Mouse (Mus musculus): ENCODE results near the gene Adad2.

The Adad2 gene

DNA sequence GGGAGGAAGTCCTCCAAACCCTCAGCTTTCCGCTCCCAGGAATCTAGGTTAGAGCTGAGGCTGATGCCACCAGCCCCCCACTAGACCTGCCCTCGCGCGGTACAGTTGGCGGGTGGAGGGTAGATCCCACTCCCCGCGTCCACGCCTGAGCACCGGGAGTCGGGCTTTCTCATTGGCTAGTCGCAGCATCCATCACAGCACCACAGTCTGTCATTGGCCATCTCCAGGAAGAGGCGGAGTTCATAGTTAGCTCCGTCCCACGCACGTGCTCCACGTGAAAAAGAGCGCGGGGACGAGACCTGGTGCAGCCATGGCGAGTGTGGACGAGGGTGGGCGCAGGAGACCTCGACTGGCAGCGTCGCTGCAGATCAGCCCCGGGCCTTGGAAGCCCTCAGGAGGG lies at the start of gene Adad2:
TSS of gene Adad2 (plus strand) at position 277 of the 400 bp plus-strand sequence.
- in situ Hi-C loops (cut with MboI, MseI), result no loop called here

DNA sequence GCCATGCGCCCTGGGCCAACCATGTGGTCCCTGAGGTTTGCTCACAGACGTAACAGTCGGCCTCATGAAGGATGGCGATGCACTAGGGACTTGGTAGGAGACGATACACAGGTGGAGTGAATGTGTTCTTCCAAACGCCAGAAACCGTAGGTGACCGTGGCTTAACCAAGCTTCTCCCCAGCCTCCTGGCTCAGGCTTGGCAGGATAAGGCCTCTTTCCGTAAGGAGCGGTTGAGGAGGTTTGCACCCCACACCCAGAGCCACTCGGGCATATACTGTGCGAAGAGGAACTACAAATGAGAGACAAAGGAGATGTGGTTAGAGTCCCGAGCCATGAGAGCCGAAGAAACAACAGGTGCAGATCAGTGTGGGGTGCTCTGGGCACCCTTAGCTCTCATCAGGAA lies 48.7 kb upstream of the Adad2 start:
- in situ Hi-C loops (cut with MboI, MseI), result loop anchor here in 1 of 2 experiments (25.0 kb wide), 1 partner anchor 998 kb away; no protein-coding TSS in a partner anchor

DNA sequence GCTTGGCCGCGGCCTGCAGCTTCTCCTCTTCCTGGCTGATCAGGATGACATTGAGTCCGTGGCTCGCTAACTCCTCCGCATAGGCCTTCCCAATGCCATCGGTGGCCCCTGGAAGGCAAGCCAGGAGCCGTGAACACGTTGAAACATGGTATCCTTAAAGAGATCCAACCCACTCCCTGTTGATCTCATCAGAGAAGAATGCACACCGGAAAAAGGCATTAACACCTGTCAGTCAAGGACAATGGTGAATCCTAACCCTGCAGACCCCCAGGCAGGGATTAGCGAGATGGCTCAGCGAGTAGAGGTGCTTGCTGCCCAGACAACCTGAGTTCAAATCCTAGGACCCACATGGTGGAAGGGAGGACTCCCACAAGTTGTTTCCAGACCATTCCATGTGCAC lies 46.2 kb upstream of the Adad2 start:
- in situ Hi-C loops (cut with MboI, MseI), result loop anchor here in 1 of 2 experiments (25.0 kb wide), 1 partner anchor 996 kb away; no protein-coding TSS in a partner anchor

DNA sequence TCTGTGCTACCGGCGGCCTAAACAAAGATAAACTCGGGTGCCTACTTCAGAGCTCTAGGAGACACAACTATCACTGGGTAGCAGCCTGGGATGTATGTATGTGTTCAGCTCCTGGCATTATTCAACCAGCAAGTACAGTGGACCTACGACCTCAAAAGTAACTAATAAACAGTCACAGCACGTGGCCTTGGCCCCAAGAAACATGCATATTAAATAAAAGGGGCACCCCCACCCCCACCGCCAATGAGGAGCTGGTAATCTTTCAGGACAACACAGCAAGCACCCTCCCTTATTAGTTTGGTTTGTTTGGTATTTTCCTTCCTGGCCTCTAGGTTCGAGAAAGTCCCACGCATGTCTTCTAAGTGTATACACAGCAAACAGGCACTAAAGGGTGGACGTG lies 44.3 kb upstream of the Adad2 start:
- in situ Hi-C loops (cut with MboI, MseI), result loop anchor here in 1 of 2 experiments (25.0 kb wide), 1 partner anchor 994 kb away; no protein-coding TSS in a partner anchor

DNA sequence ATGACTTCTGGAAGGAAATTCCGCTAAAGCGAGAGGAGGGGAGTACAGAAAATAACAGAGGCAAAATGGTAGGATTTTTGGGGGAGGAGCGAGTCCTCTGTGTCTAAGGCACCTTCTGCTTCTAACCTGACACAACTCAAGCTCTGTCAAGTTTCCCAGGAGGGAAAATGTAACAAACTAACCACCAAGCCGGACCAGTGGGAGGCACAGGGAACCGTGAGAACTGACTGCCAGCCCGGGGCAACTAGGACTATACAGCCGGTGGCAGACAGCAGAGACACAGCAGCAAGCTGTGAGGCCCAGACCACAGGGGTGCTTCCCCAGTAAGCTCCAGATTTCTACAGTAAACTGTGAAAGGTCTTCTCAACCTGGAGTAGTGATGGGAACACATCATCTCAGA lies 43.6 kb upstream of the Adad2 start:
- in situ Hi-C loops (cut with MboI, MseI), result loop anchor here in 1 of 2 experiments (25.0 kb wide), 1 partner anchor 993 kb away; no protein-coding TSS in a partner anchor

DNA sequence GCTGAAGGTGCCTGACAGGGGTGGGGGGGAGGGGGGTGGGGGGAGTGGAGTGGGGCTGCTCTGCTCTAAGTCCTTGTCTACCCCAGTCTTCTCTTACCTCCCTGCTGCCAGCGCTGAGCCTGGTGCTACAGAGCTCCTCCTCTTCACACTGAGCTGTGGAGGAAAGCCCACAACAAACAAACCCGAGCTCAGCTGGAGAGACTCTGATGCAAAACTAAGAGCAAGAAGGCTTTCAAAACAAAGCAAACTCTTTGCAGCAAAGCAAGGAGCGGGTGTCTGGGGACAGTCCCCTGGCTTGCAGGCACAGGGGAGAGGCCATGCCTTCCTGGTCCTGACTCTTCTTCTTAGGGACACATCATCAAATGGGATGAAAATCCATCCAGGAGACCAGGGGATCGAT lies 42.7 kb upstream of the Adad2 start:
- in situ Hi-C loops (cut with MboI, MseI), result loop anchor here in 1 of 2 experiments (25.0 kb wide), 1 partner anchor 992 kb away; no protein-coding TSS in a partner anchor

DNA sequence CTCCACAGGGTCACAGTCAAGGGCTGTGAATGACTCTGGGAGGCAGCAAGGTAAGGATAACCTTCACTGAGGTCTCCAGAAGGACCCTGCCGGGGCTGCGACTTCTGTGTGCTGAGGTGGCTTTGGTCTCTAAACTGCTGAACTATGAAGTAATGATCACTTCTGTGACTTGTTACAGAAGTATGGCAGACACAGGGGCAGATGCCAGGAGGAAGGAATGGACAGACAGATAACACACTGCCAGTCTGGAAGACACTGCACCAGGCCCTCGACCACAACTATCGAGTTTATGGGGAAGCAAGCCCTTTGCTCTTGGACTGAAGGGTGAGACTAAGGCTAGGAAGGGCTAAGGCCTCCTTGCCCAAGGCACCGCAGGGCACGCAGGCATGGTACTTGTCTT lies 41.4 kb upstream of the Adad2 start:
- in situ Hi-C loops (cut with MboI, MseI), result loop anchor here in 1 of 2 experiments (25.0 kb wide), 1 partner anchor 991 kb away; no protein-coding TSS in a partner anchor

DNA sequence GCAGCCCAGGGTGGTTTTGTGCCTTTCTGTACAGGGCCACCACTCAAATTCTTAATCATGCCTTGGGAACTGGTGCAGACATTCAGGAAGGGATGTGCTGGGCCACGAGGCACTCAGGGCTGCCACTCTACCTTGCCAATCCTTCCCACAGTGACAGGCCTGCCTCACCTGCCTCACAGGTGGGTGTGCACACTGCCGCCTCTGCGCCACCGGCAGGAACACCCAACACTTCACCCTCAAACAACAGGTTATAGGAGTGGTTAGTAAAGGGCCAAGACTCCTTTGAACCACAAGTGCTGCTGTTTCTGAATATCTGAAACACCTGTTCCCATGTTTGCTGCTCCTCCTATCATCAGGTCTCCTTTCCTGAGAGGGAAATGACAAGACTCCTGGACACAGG lies 40.1 kb upstream of the Adad2 start:
- in situ Hi-C loops (cut with MboI, MseI), result loop anchor here in 1 of 2 experiments (25.0 kb wide), 1 partner anchor 990 kb away; no protein-coding TSS in a partner anchor

DNA sequence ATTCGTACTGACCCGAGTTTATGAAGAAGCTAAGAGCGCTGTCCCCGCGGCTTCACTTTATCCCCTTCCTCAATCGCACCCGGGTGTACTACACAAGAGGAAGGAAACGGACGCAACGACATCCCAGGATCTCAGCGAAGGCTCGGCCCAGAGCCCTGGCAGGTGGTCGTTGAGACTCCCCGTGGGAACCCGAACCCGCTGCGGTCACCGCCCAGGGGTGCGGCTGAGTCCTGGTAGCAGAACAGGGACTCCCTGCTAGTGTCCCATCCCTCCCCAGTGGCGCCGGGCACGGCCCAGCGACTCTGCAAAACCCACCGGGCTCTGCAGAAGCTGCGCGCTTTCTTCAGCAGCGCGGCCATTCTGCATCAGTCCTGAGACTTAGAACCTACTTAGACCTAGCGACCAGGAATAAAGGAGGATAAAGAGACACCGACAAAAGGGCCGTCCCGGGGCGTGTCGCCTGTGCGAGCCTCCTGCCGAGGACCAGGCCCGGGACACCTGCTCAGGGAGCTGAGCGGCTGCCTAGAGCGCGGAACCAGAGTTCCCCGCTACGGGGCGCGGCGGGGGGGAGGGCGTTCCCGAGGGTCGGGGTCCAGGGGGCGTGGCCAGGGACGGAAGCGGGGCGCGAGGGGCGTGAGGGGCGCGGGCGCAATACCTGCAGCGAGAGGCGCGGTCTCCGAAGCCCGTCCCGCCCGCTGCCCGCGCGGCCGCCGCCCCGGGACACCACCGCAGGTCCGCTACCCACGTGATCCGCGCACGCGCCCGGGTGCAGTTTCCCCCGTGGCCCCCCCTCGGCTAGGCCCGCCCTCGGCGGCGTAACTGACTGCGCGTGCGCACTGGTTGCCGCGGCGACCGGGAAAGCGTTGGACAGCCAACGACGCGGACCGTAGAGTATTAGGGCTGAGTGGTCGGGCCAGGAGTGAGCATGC lies 37.8 kb upstream of the Adad2 start, which contains the start of the genes Hsdl1 and Dnaaf1:
TSS of gene Hsdl1 (minus strand) at position 747 of the 929 bp plus-strand sequence.
TSS of gene Dnaaf1 (plus strand) at position 799 of the 929 bp plus-strand sequence.
- in situ Hi-C loops (cut with MboI, MseI), result loop anchor here in 1 of 2 experiments (25.0 kb wide), 1 partner anchor 988 kb away; no protein-coding TSS in a partner anchor

DNA sequence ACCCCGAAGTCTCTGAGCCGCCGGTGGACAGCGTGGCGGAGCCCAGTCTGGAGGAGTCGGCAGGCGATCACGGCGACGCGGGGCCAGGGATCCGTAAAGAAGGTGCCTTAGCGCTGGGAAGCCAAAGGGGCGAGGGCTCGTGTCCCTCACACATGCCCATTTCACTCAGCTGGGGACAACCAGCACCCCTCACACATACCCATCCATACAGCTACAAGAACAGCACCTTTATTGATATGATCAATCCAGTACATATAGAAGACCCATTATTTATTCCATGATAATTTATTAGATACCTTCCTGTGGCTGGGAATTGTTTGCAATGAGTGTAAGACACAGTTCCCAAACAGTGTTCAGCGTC lies 37.2 kb upstream of the Adad2 start:
- in situ Hi-C loops (cut with MboI, MseI), result no loop called here

DNA sequence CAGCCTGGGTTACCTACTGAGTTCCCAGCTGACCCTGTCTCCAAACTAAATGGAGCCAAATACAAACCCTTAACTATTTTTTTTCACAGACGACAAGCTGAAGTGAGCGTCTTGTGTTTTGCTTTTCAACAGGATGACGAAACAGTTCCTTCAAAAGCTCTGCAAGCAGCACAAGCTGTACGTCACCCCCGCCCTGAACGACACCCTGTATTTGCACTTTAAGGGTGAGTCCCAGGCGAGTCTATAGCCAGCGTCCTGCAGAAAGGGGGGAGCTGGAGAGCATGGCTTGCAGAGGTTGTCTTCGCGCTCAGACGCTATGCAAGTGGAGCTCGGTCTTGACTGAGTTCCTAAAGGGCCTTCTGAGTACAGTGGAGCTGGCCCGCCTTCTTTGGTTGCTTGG lies 33.5 kb upstream of the Adad2 start:
- in situ Hi-C loops (cut with MboI, MseI), result no loop called here

DNA sequence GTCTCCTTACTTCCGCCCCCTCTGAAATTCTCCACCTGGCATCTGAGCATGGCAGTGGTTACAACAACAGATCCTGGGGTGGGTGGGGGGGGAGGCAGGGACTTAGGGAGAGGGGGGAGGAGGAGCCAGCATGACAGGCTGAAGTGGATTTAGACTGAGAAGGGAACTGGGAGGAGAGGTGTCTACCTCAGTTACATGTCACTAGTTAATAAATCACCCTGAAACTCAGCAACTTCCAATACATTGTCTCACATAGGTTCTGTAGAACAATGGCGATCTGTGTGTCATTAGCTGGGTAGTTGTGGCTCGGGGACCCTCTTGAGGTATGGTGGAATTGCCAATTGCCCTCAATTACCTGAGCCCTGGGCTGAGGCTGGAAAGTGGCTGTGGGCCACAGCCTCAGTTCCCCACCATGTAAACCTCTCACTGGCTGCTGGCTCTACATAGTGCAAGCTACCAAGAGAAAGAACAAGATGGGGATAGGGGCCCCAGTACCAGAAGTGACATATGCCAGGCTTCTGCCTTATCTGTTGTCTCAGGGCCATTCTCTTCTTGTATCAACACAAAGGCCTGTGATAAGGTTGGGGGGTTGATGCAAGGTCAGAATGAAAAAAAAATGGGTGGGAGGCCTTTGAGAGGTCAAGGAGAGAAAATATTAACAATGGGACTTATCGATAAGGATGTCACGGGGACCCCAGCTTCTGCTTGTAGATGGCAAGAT lies 31.9 kb upstream of the Adad2 start:
- in situ Hi-C loops (cut with MboI, MseI), result no loop called here

DNA sequence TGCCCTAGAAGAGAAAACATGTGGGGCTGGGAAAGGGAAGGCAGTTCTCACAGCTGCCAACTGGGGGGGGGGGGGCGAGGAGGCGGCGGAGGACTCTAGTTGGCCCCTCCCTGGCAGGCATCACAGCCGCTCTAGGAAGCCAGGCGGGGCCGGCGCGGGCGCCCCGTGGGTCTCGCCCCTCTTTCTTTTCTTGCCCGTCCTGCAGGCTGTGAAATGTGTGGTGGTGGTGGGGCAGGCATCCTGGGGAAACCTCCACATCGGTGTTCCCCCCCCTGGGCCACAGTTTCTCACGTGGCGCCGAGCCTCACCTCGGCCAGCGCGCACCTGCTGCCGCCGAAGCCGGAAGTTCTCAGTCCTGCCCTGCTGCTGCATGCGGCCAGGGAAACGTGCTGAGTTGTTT lies 26.6 kb upstream of the Adad2 start:
- in situ Hi-C loops (cut with MboI, MseI), result no loop called here

DNA sequence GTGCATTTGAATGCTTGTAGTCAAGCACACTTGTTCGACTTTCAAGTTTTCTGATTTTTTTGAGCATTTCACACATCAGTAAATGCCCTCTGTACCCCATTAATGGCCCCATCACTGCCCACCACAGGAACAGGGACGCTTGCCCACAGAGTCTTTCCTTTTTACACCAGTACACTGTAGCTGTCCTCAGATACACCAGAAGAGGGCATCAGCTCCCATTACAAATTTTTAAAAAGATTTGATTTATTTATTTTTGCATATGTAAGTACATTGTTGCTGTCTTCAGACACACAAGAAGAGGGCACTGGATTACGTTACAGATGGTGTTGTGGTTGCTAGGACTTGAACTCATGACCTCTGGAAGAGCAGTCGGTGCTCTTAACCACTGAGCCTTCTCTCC lies 24.2 kb upstream of the Adad2 start:
- in situ Hi-C loops (cut with MboI, MseI), result no loop called here

DNA sequence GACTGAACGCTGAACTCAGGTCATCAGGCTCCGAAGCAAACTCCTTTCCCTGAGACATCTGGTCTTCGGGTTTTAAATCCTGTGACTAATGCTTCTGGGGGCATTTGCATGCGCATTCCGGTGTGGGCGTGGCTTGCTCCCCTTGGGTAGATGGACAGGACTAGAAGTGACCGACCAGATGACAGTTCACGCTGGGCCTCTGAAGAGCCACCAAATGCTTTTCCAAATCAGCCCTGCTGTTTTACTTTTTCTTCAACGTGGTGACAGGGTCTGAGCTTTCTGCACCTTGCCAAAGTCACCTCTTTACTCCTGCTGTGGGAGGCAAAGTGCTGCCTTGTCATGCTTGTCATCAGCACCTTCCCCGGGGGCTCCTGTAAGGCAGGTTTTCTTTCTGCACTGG lies 23.7 kb upstream of the Adad2 start:
- in situ Hi-C loops (cut with MboI, MseI), result no loop called here

DNA sequence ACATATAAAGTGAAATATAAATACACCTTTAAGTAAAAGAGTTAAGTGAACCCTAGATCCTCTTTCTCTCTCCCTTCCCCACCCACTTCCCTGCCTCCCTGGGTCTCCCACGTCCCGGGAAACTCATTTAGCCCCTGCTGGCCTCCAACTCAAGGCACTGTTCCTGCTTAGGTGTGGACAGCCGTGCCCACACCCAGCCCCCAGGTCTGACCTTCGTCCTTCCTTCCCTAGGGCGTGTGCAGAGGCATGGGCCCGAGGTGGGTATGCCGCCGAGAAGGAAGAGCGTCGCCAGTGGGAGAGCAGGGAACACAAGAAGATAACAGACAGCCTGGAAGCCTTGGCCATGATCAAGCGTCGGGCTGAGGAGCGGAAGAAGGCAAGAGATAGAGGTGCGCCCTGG lies 22.2 kb upstream of the Adad2 start:
- in situ Hi-C loops (cut with MboI, MseI), result no loop called here

DNA sequence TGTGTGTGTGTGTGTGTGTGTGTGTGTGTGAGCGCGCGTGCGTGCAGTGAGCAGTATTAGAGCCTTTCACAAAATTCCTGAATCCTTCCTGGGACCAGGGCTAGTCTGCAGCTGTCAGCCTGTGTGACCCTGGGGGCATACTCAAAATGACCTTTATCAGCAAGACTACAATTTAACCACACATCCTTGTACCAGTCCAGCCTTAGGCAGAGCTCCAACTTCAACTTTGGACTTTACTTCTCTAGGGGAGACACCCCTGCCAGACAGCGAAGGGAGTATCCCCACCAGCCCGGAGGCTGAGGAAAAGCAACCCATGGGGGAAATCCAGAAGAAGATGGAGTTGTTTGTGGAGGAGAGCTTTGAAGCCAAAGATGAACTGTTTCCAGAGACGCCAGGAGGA lies 21.1 kb upstream of the Adad2 start:
- in situ Hi-C loops (cut with MboI, MseI), result no loop called here

DNA sequence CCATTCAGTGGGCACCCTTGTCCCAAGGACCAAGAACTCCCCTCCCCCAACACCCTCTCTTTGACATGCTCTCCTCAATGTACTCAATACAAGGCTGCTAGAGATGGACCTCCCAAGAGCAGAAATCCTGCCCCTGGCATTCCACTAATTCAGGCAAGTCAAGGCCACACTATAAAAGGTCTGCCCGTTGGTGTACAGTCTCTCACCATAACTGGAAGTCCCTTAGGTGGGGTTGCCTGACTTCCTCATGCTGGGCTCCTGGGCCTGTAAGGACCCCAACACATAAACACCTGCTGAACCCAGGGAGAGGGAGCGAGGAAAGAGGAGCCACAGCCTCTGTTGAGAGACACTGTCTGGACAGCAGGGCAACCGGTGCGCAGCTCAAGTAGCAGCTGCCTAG lies 8.8 kb upstream of the Adad2 start:
- in situ Hi-C loops (cut with MboI, MseI), result loop anchor here in 1 of 2 experiments (5.0 kb wide), 1 partner anchor 156 kb away; the partner anchor contains the start of gene Necab2

DNA sequence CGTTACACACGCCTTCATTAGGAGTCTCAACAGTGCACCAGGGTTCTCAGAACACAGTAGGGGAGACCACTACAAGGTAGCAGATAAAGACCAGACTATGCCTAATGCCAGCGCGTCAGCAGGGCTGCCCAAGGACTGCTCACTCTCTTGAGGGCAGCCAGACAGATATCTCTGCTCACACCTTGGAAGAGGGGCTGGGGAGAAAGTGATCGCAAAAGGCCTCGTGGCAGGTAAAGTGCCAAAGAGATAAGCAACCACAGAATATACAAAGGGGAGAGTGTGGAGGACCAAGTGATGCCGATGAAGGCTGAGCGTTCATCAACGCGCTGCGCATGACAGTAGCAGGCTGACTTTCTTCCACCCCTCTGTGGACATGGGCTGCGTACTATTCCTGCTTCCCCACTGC lies 8.1 kb upstream of the Adad2 start:
- in situ Hi-C loops (cut with MboI, MseI), result loop anchor here in 1 of 2 experiments (5.0 kb wide), 1 partner anchor 157 kb away; the partner anchor contains the start of gene Necab2

DNA sequence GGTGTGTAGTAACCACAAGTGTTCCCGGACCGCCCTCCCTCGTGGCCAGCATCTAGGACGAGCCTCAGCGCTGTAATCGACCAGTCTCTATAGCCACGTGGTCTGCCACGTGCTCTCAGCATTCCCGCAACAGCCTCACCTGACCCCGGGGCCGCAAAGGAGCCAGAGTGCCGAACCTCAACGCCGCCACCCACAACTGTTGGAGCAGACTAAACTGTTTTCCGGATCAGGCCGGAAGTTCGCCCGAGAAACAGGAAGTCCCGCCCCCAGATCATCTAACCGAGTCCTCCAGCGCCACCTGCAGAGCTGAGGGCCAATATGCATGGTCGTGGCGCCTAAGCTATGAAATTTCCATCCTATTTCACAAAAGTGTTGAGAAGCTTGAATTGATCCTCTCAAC lies 7.6 kb upstream of the Adad2 start, which contains the start of gene Taf1c:
TSS of gene Taf1c (minus strand) at position 227 of the 400 bp plus-strand sequence.
- in situ Hi-C loops (cut with MboI, MseI), result loop anchor here in 1 of 2 experiments (5.0 kb wide), 1 partner anchor 158 kb away; the partner anchor contains the start of gene Necab2

DNA sequence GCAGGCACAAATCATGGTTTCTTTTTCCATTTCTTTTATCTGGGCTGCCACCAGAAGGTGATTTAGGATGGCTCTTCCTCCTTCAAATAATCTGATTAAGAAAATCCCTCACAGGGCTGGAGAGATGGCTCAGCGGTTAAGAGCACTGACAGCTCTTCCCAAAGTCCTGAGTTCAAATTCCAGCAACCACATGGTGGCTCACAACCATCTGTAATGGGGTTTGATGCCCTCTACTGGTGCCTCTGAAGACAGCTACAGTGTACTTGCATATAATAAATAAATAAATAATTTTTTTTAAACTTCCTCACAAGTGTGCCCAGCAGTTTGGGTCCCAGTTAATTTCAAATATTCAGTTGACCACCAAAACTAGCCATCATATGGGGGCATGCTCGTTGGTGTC lies 6.3 kb upstream of the Adad2 start:
- in situ Hi-C loops (cut with MboI, MseI), result no loop called here

DNA sequence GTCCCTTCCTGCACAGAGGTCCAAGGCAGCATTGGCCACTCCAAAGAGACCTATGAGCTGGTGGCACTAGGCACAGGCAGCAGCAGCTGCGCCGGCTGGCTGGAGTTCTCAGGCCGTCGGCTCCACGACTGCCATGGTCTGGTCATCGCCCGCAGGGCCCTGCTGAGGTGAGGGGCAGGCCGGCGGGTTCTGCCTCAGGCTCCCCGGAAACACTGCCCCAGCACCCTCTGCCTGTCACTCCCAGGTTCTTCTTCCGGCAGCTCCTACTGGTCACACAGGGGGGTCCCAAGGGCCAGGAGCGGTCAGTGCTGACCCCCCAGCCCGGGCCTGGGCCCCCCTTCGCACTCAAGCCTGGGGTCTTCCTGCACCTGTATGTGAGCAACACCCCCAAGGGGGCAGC lies 2.5 kb downstream of the Adad2 start:
- in situ Hi-C loops (cut with MboI, MseI), result no loop called here

All from T-helper 17 cell (primary cell).